Mouse (Mus musculus): ENCODE results near the gene Arrdc2.

DNA sequence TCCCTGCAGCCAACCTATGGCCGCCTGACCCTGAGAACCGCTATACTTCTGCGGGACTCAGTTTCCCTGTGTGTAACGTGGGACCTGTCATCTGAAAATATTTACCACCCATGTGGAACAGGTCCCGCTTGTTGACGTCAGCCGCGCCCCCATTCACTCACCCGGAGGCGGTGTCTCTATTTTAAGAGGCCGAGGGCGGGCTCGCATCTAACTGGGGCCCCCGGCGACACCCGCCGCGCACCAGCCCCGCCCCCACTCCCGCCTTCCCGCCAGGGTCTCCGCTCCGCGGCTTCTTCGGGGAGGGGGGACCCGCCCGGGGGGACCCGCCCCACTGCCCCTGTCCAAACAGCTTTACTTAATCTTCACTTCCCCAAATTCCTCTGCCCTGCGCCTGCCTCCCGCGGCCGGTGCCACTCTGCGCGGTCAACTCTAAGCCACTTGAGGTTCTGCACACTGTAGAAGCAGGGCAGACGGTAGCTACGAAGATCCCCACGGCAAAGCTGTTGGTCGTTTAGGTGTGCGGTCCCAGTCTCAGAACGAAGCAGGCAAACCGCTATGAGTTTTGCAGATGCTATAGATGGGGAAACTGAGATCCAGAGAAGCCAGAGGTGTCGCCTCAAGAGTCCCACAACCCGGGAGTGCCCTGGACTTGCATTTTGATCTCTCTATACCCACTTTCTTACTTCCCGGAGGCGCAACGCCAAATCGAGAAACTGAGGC, 35.6 kb downstream of the Arrdc2 start:
- TF ChIP-seq CTCF (IDR thresholded peaks at IDR 0.05; ENCODE audit: extremely low read depth, insufficient read length, insufficient replicate concordance, low read depth, low read length) = 0 out of 2 replicates have a peak, but pooled peaks have one; percentile 9
- no peak for TF ChIP-seq POLR2A (IDR thresholded peaks at IDR 0.05; ENCODE audit: low read depth, low read length)
